Comparison of ENCODE assay signal across 9 mouse cellular contexts in genomic region chr16:92369260-92369659, GRCm38 (mm10). TPM values are rescaled to one million over a fixed set of nuclear protein-coding genes. Genes with fewer than 3 reads are reported as not detected.
A peak's percentile ranks its signal among the peaks of the same experiment; 100 is the strongest.
DNase-seq lines count a peak whose midpoint lies in the region; ATAC-seq and TF ChIP-seq lines count a peak whose summit lies in the region.
"Had no signal": no experiment of that assay in that cellular context is flagged by ENCODE, and none has a peak within 500 bp of the region (broad histone marks: within the 10 kb centered on the region; RNA-seq: fewer than 3 reads in every experiment).

No protein-coding gene starts in this region.

- H3K9ac ChIP-seq in MEL (ENCODE audit: control insufficient read depth, low read depth, low read length, poor library complexity, severe bottlenecking): no peak overlapping the region
- H3K9ac ChIP-seq in intestine, postnatal 0 days (ENCODE audit: low read depth, low read length): no peak overlapping the region
- H3K9ac ChIP-seq in liver, embryonic 16.5 days (ENCODE audit: low read depth, low read length): no peak overlapping the region
- no peak overlapping the region for H3K9ac ChIP-seq in midbrain, embryonic 14.5 days (replicated peaks; ENCODE audit: low read length)
- no peak overlapping the region for H3K9ac ChIP-seq in forebrain, embryonic 13.5 days
- H3K9ac ChIP-seq: hindbrain, embryonic 12.5 days had no signal

- H3K4me1 ChIP-seq in MEL (ENCODE audit: control insufficient read depth in 1 of 2, insufficient read depth in 2 of 2, low read length in 2 of 2): peaks cover 0 to 3% of the 10 kb centered on the region in 2 experiments; a peak in 1 of 4 replicates
- no peaks in the 10 kb centered on the region for H3K4me1 ChIP-seq in intestine, postnatal 0 days (replicated peaks; ENCODE audit: control insufficient read depth, insufficient read depth, low read length)
- H3K4me1 ChIP-seq in liver, embryonic 16.5 days (ENCODE audit: control insufficient read depth, low read depth, low read length): no peaks in the 10 kb centered on the region; the same call in none of the 2 replicates
- 0 out of 2 replicates have a peak, but pooled peaks cover 7% of the 10 kb centered on the region for H3K4me1 ChIP-seq in midbrain, embryonic 14.5 days (ENCODE audit: control insufficient read depth, insufficient read depth, low read length)
- peaks cover 14% of the 10 kb centered on the region for H3K4me1 ChIP-seq in forebrain, embryonic 13.5 days

- no peaks in the 10 kb centered on the region for H3K9me3 ChIP-seq in MEL (replicated peaks; ENCODE audit: insufficient read depth, low read length)
- H3K9me3 ChIP-seq in intestine, postnatal 0 days (ENCODE audit: control insufficient read depth): no peaks in the 10 kb centered on the region
- no peaks in the 10 kb centered on the region for H3K9me3 ChIP-seq in liver, embryonic 16.5 days (replicated peaks; ENCODE audit: control insufficient read depth, low read length)
- H3K9me3 ChIP-seq in midbrain, embryonic 14.5 days (ENCODE audit: control insufficient read depth, low read length): no peaks in the 10 kb centered on the region
- H3K9me3 ChIP-seq in forebrain, embryonic 13.5 days (replicated peaks): no peaks in the 10 kb centered on the region
- H3K9me3 ChIP-seq: hindbrain, embryonic 12.5 days had no signal

- peaks cover 18 to 20% of the 10 kb centered on the region in 2 experiments for H3K27me3 ChIP-seq in MEL (ENCODE audit: control insufficient read depth in 1 of 2, insufficient read depth in 2 of 2, low read length in 2 of 2)
- H3K27me3 ChIP-seq in intestine, postnatal 0 days (replicated peaks; ENCODE audit: control insufficient read depth, insufficient read depth, low read length): no peaks in the 10 kb centered on the region
- no peaks in the 10 kb centered on the region; the same call in 1 of the 2 replicates for H3K27me3 ChIP-seq in liver, embryonic 16.5 days (ENCODE audit: control insufficient read depth, insufficient read depth, low read depth, low read length)
- no peaks in the 10 kb centered on the region for H3K27me3 ChIP-seq in midbrain, embryonic 14.5 days (ENCODE audit: control insufficient read depth, insufficient read depth, low read length)
- no peaks in the 10 kb centered on the region for H3K27me3 ChIP-seq in forebrain, embryonic 13.5 days
- H3K27me3 ChIP-seq: hindbrain, embryonic 12.5 days had no signal

- no peak for TF ChIP-seq POLR2A in MEL (IDR thresholded peaks at IDR 0.05; ENCODE audit: control insufficient read depth in 1 of 2, insufficient read depth in 1 of 2, low read depth in 1 of 2, low read length in 2 of 2, poor library complexity in 1 of 2)

- H3K27ac ChIP-seq in MEL (ENCODE audit: control insufficient read depth, low read depth, low read length): no peak overlapping the region
- H3K27ac ChIP-seq in intestine, postnatal 0 days (ENCODE audit: low read depth, low read length): no peak overlapping the region
- no peak overlapping the region for H3K27ac ChIP-seq in liver, embryonic 16.5 days (ENCODE audit: low read length)
- H3K27ac ChIP-seq in midbrain, embryonic 14.5 days (replicated peaks; ENCODE audit: low read depth, low read length): no peak overlapping the region
- no peak overlapping the region for H3K27ac ChIP-seq in forebrain, embryonic 13.5 days
- H3K27ac ChIP-seq: hindbrain, embryonic 12.5 days had no signal

- no peak for TF ChIP-seq EP300 in MEL (IDR thresholded peaks at IDR 0.05; ENCODE audit: low read depth in 1 of 2, low read length in 2 of 2)

- peak; percentile 82 for ATAC-seq in intestine, postnatal 0 days
- ATAC-seq in liver, embryonic 16.5 days (ENCODE audit: low read depth): peak; percentile 83
- ATAC-seq in midbrain, embryonic 14.5 days (ENCODE audit: low FRiP score, low TSS enrichment): no peak
- no peak for ATAC-seq in forebrain, embryonic 13.5 days

- no peak overlapping the region for H3K4me2 ChIP-seq in intestine, postnatal 0 days (replicated peaks; ENCODE audit: low read depth)
- no peak overlapping the region for H3K4me2 ChIP-seq in liver, embryonic 16.5 days (ENCODE audit: low read depth, low read length)
- no peak overlapping the region for H3K4me2 ChIP-seq in midbrain, embryonic 14.5 days (ENCODE audit: low read length)
- H3K4me2 ChIP-seq in forebrain, embryonic 13.5 days: no peak overlapping the region
- H3K4me2 ChIP-seq: hindbrain, embryonic 12.5 days had no signal

- no peak for TF ChIP-seq RAD21 in MEL (IDR thresholded peaks at IDR 0.05; ENCODE audit: low read depth, low read length)

- TF ChIP-seq CTCF in MEL (IDR thresholded peaks at IDR 0.05 in 2 of 3, conservative IDR thresholded peaks at IDR 0.05 in 1 of 3; ENCODE audit: control insufficient read depth in 1 of 3, insufficient read depth in 1 of 3, low read depth in 2 of 3, low read length in 3 of 3, poor library complexity in 1 of 3, severe bottlenecking in 1 of 3): no peak
- TF ChIP-seq CTCF in intestine, postnatal 0 days (IDR thresholded peaks at IDR 0.05; ENCODE audit: low read depth): no peak

- H3K4me3 ChIP-seq in MEL (ENCODE audit: control insufficient read depth in 1 of 2, insufficient read depth in 1 of 2, low read depth in 2 of 2, low read length in 2 of 2): no peak overlapping the region
- no peak overlapping the region for H3K4me3 ChIP-seq in intestine, postnatal 0 days (ENCODE audit: low read depth, low read length)
- no peak overlapping the region for H3K4me3 ChIP-seq in liver, embryonic 16.5 days (ENCODE audit: low read depth, low read length)
- H3K4me3 ChIP-seq in midbrain, embryonic 14.5 days (replicated peaks; ENCODE audit: low read depth, low read length): no peak overlapping the region
- H3K4me3 ChIP-seq in forebrain, embryonic 13.5 days: no peak overlapping the region
- H3K4me3 ChIP-seq: hindbrain, embryonic 12.5 days had no signal

- H3K36me3 ChIP-seq in MEL (ENCODE audit: control insufficient read depth in 1 of 2, insufficient read depth in 2 of 2, low read length in 2 of 2): no peaks in the 10 kb centered on the region; a peak in 1 of 4 replicates
- no peaks in the 10 kb centered on the region for H3K36me3 ChIP-seq in intestine, postnatal 0 days (ENCODE audit: control insufficient read depth, insufficient read depth)
- no peaks in the 10 kb centered on the region for H3K36me3 ChIP-seq in liver, embryonic 16.5 days (ENCODE audit: control insufficient read depth, insufficient read depth)
- H3K36me3 ChIP-seq in midbrain, embryonic 14.5 days (ENCODE audit: control insufficient read depth, insufficient read depth, low read length): no peaks in the 10 kb centered on the region
- H3K36me3 ChIP-seq in forebrain, embryonic 13.5 days (ENCODE audit: poor library complexity, severe bottlenecking): no peaks in the 10 kb centered on the region
- H3K36me3 ChIP-seq: hindbrain, embryonic 12.5 days had no signal

- WGBS in intestine, postnatal 0 days: 20% methylated on average over 2 of the region's 2 CpGs
- 24% methylated on average over 2 of the region's 2 CpGs for WGBS in liver, embryonic 16.5 days (ENCODE audit: insufficient replicate concordance)
- WGBS in midbrain, embryonic 14.5 days: 62% methylated on average over 2 of the region's 2 CpGs
- 53% methylated on average over 2 of the region's 2 CpGs for WGBS in forebrain, embryonic 13.5 days

- no peaks in the 10 kb centered on the region for H3K79me2 ChIP-seq in MEL (ENCODE audit: control insufficient read depth, insufficient read depth, low read length, poor library complexity)

- DNase-seq in 416B (ENCODE audit: low read depth) (peak; percentile 52), MEL (ENCODE audit: low read depth, low spot score) (peak; percentile 77)
- DNase-seq in midbrain, embryonic 14.5 days: no peak
- no peak for DNase-seq in spleen, adult 12 weeks (ENCODE audit: low spot score)
- DNase-seq: cerebellum, adult 9-10 months had no signal

TF ChIP-seq in MEL, 35 proteins besides CTCF, POLR2A, EP300 and RAD21:
- TF ChIP-seq MAX (IDR thresholded peaks at IDR 0.05; ENCODE audit: low read length) (no peak), USF2 (IDR thresholded peaks at IDR 0.05; ENCODE audit: borderline replicate concordance in 1 of 2, insufficient read depth in 1 of 2, low read depth in 1 of 2, low read length in 2 of 2) (no peak), TAL1 (IDR thresholded peaks at IDR 0.05; ENCODE audit: low read length) (no peak), NRF1 (IDR thresholded peaks at IDR 0.05; ENCODE audit: insufficient read depth, low read depth, low read length, poor library complexity, severe bottlenecking) (no peak), BHLHE40 (IDR thresholded peaks at IDR 0.05; ENCODE audit: borderline replicate concordance, low read depth, low read length) (no peak), UBTF (IDR thresholded peaks at IDR 0.05; ENCODE audit: borderline replicate concordance, insufficient read depth, low read depth, low read length) (no peak), USF1 (IDR thresholded peaks at IDR 0.05; ENCODE audit: low read depth, low read length) (no peak), MAFK (IDR thresholded peaks at IDR 0.05; ENCODE audit: borderline replicate concordance, low read depth, low read length) (no peak), ZKSCAN1 (IDR thresholded peaks at IDR 0.05; ENCODE audit: low read depth, low read length) (no peak), CHD2 (IDR thresholded peaks at IDR 0.05; ENCODE audit: low read length) (no peak)

RNA-seq across cellular contexts. Expression of gene Kcne1, which starts 10.0 kb away (rescaled TPM):
- total RNA-seq in MEL (2012; rRNA removed): not detected in 2 replicates
- not detected for polyA plus RNA-seq in MEL (2012; ENCODE audit: insufficient read depth in 1 of 2, insufficient read length in 2 of 2, low read depth in 1 of 2, low replicate concordance in 2 of 2, missing spikeins in 1 of 2)
- not detected in 2 replicates for polyA plus RNA-seq in intestine, postnatal 0 days (2015; fragmentation: Nextera tagmentation; extraction: Ambion mirVana)
- not detected in 2 replicates for polyA plus RNA-seq in liver, embryonic 16.5 days (2015; fragmentation: Nextera tagmentation; extraction: Ambion mirVana)
- 0.07 TPM in 1 of 2 replicates, not detected in the other for polyA plus RNA-seq in midbrain, embryonic 14.5 days (2014; fragmentation: Nextera tagmentation; extraction: Ambion mirVana)
- not detected in 2 replicates for polyA plus RNA-seq in forebrain, embryonic 13.5 days (2015; fragmentation: Nextera tagmentation; extraction: Ambion mirVana)

RNA-seq across cellular contexts. Expression of gene Fam243, which starts 48.0 kb away (rescaled TPM):
- total RNA-seq in MEL (2012; rRNA removed): not detected in 2 replicates
- polyA plus RNA-seq in MEL (2012; ENCODE audit: insufficient read depth in 1 of 2, insufficient read length in 2 of 2, low read depth in 1 of 2, low replicate concordance in 2 of 2, missing spikeins in 1 of 2): not detected
- not detected in 2 replicates for polyA plus RNA-seq in intestine, postnatal 0 days (2015; fragmentation: Nextera tagmentation; extraction: Ambion mirVana)
- not detected in 2 replicates for polyA plus RNA-seq in liver, embryonic 16.5 days (2015; fragmentation: Nextera tagmentation; extraction: Ambion mirVana)
- polyA plus RNA-seq in midbrain, embryonic 14.5 days (2014; fragmentation: Nextera tagmentation; extraction: Ambion mirVana): not detected in 2 replicates
- polyA plus RNA-seq in forebrain, embryonic 13.5 days (2015; fragmentation: Nextera tagmentation; extraction: Ambion mirVana): 0.10 TPM in 1 of 2 replicates, not detected in the other

Comparison
In these comparisons a context has a peak if more than half of its experiments do, and no peak if none do; other contexts are left out.
1. DNase-seq: peak in 416B (single experiment) and MEL (single experiment); none in midbrain, embryonic 14.5 days (single experiment) and spleen, adult 12 weeks (single experiment).
2. ATAC-seq: peak in intestine, postnatal 0 days (single experiment) and liver, embryonic 16.5 days (single experiment); none in midbrain, embryonic 14.5 days (single experiment) and forebrain, embryonic 13.5 days (single experiment).